1 mouse cellular context compared by ENCODE assay signal in the genomic region with DNA sequence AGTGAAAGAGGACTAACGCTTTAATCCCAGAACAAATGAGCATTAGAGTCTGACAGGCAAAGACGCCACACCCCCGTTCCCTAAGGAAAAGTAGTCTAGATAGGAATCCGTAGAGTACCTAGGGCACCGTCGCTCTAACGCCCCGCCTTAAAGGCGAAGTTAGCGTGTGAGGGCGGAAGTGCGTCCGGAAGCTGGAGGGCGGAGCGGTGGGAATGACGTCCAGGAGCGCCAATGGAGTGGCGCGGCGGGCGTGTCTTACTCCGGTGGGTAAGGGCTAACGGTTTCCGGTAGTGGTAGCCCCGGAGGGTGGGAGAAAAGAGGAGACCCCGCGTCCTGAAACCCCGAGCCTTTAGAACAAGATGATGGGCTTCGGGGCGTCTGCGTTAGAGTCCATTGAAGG.
TF ChIP-seq lines count a peak whose summit lies in the region.

A gene (plus strand): TSS at position 215 of the 400 bp plus-strand sequence.

TF ChIP-seq in CH12.LX, 34 proteins besides CTCF, POLR2A, EP300 and RAD21 (continued from another document):
- TF ChIP-seq MXI1 (IDR thresholded peaks at IDR 0.05; ENCODE audit: low read depth, low read length) (no peak), TBP (conservative IDR thresholded peaks at IDR 0.05; ENCODE audit: low read depth, low read length) (no peak), MAZ (IDR thresholded peaks at IDR 0.05; ENCODE audit: low read depth, low read length) (peak; percentile 50; the same call in 1 of the 2 replicates), ZMIZ1 (IDR thresholded peaks at IDR 0.05; ENCODE audit: low read depth, low read length) (peak; percentile 87), IRF4 (IDR thresholded peaks at IDR 0.05; ENCODE audit: low read depth, low read length) (peak; percentile 27; the same call in 1 of the 2 replicates), MEF2A (IDR thresholded peaks at IDR 0.05; ENCODE audit: borderline replicate concordance, low read depth, low read length) (0 out of 2 replicates have a peak, but pooled peaks have one; percentile 25), NRF1 (IDR thresholded peaks at IDR 0.05; ENCODE audit: low read depth, low read length) (0 out of 2 replicates have a peak, but pooled peaks have one; percentile 37)
